Mouse (Mus musculus): ENCODE data around the gene Kdelr1. TPM values are rescaled to one million over a fixed set of nuclear protein-coding genes. Genes with fewer than 3 reads are reported as not detected.
A peak's percentile ranks its signal among the peaks of the same experiment; 100 is the strongest.
"Not testable (repeated sequence)": the region's sequence is repeated elsewhere in the genome, so short reads cannot be mapped to it uniquely, and the experiment has no call there.

Kdelr1 gene
- total RNA-seq, 2 experiments from 2014 or later, result 63.2 to 65.6 TPM

- TF ChIP-seq CTCF (IDR thresholded peaks at IDR 0.05), result no peak
- intact Hi-C loops (cut with DNase I), result no loop called here
- H3K4me3 ChIP-seq, result no peak overlapping the region
These were observed 8.0 kb downstream of the Kdelr1 start for GRCm38 (mm10) chr7:45880531-45880930.

GRCm38 (mm10) chr7:45881011-45881410, 8.4 kb downstream of the Kdelr1 start:
- intact Hi-C loops (cut with DNase I), result no loop called here
- Histone ChIP-seq H3K4me3 (no peak overlapping the region), H3K27ac (no peak overlapping the region)
- TF ChIP-seq CTCF (IDR thresholded peaks at IDR 0.05), result no peak
- DNase-seq, result no peak

More at GRCm38 (mm10) chr7:45880531-45880930, 8.0 kb downstream of the Kdelr1 start:
- no peak overlapping the region for H3K27ac ChIP-seq
- DNase-seq, result peak; percentile 15

- no peak for DNase-seq
- H3K27ac ChIP-seq, result no peak overlapping the region
- intact Hi-C loops (cut with DNase I), result no loop called here
- TF ChIP-seq CTCF (IDR thresholded peaks at IDR 0.05), result no peak
- H3K4me3 ChIP-seq, result no peak overlapping the region
These were observed 14.7 kb downstream of the Kdelr1 start for GRCm38 (mm10) chr7:45887246-45887645.

- TF ChIP-seq CTCF (IDR thresholded peaks at IDR 0.05), result no peak
- no peak overlapping the region for H3K4me3 ChIP-seq
- intact Hi-C loops (cut with DNase I), result no loop called here
- no peak overlapping the region for H3K27ac ChIP-seq
- DNase-seq, result no peak
These were observed 20.1 kb downstream of the Kdelr1 start for GRCm38 (mm10) chr7:45892651-45893050.

GRCm38 (mm10) chr7:45895931-45896516, 23.5 kb downstream of the Kdelr1 start:
- Histone ChIP-seq H3K27ac (no peak overlapping the region), H3K4me3 (peak overlapping the region; percentile 22; the same call in 1 of the 2 replicates)
- no peak for DNase-seq
- no peak for TF ChIP-seq CTCF (IDR thresholded peaks at IDR 0.05)
- intact Hi-C loops (cut with DNase I), result loop anchor here (2.0 kb wide), 2 partner anchors 23 to 27 kb away; partner anchors contain the start of gene Kdelr1

GRCm38 (mm10) chr7:45896517-45897257, 24.1 kb downstream of the Kdelr1 start, which contains the start of the genes Syngr4 and Tmem143:
Gene Syngr4 (minus strand): TSS chr7:45896714.
Gene Tmem143 (plus strand): TSS chr7:45896941.
- Histone ChIP-seq H3K27ac (peak within 1 kb of the TSS; percentile 94), H3K4me3 (peak within 1 kb of the TSS; percentile 77)
- peak; percentile 99 for DNase-seq
- intact Hi-C loops (cut with DNase I), result loop anchor here (2.0 kb wide), 2 partner anchors 24 to 26 kb away; partner anchors contain the start of gene Kdelr1
- TF ChIP-seq CTCF (IDR thresholded peaks at IDR 0.05), result no peak

- intact Hi-C loops (cut with DNase I), result loop anchor here (2.0 kb wide), 2 partner anchors 25 kb away; partner anchors contain the start of gene Kdelr1
- no peak for TF ChIP-seq CTCF (IDR thresholded peaks at IDR 0.05)
- DNase-seq, result peak; percentile 64
These were observed 24.7 kb downstream of the Kdelr1 start for GRCm38 (mm10) chr7:45897258-45897757.

GRCm38 (mm10) chr7:45898125-45898524, 25.6 kb downstream of the Kdelr1 start:
- peak; percentile 44 for TF ChIP-seq CTCF (IDR thresholded peaks at IDR 0.05)
- H3K27ac ChIP-seq, result peak overlapping the region; percentile 94; the same call in 1 of the 2 replicates
- intact Hi-C loops (cut with DNase I); DNase-seq: not testable (repeated sequence)
- peak overlapping the region; percentile 77 for H3K4me3 ChIP-seq

More at GRCm38 (mm10) chr7:45897258-45897757, 24.7 kb downstream of the Kdelr1 start:
- Histone ChIP-seq H3K4me3 (peak overlapping the region; percentile 77), H3K27ac (peak overlapping the region; percentile 94)

- no peak overlapping the region for H3K27ac ChIP-seq
- no peak for DNase-seq
- intact Hi-C loops (cut with DNase I), result no loop called here
- TF ChIP-seq CTCF (IDR thresholded peaks at IDR 0.05), result no peak
- no peak overlapping the region for H3K4me3 ChIP-seq
These were observed 29.0 kb downstream of the Kdelr1 start for GRCm38 (mm10) chr7:45901562-45901961.

GRCm38 (mm10) chr7:45902481-45903002, 30.0 kb downstream of the Kdelr1 start:
- intact Hi-C loops (cut with DNase I), result no loop called here
- no peak for TF ChIP-seq CTCF (IDR thresholded peaks at IDR 0.05)
- Histone ChIP-seq H3K4me3 (no peak overlapping the region), H3K27ac (no peak overlapping the region)
- DNase-seq, result no peak

- TF ChIP-seq CTCF (IDR thresholded peaks at IDR 0.05), result no peak
- intact Hi-C loops (cut with DNase I), result no loop called here
- no peak for DNase-seq
- no peak overlapping the region for H3K27ac ChIP-seq
- no peak overlapping the region for H3K4me3 ChIP-seq
These were observed 34.0 kb downstream of the Kdelr1 start for GRCm38 (mm10) chr7:45906622-45907021.

- DNase-seq, result no peak
- TF ChIP-seq CTCF (IDR thresholded peaks at IDR 0.05), result no peak
- H3K4me3 ChIP-seq, result no peak overlapping the region
- H3K27ac ChIP-seq, result no peak overlapping the region
- intact Hi-C loops (cut with DNase I), result no loop called here
These were observed 35.8 kb downstream of the Kdelr1 start for GRCm38 (mm10) chr7:45908384-45908783.

- no peak for DNase-seq
- no peak for TF ChIP-seq CTCF (IDR thresholded peaks at IDR 0.05)
- intact Hi-C loops (cut with DNase I), result no loop called here
- H3K4me3 ChIP-seq, result no peak overlapping the region
- H3K27ac ChIP-seq, result no peak overlapping the region
These were observed 36.6 kb downstream of the Kdelr1 start for GRCm38 (mm10) chr7:45909145-45909544.

All from gastrocnemius, adult 2 months (tissue).